In genomic region chr2:4918860-4919739, GRCm38 (mm10) we compare ENCODE assay signal across 8 mouse cellular contexts. TPM values are rescaled to one million over a fixed set of nuclear protein-coding genes. Genes with fewer than 3 reads are reported as not detected.
DNase-seq lines count a peak whose midpoint lies in the region; ATAC-seq and TF ChIP-seq lines count a peak whose summit lies in the region.

TSS of gene Phyh (plus strand) at chr2:4919019.

- peak within 1 kb of the TSS; percentile 90 for H3K9ac ChIP-seq in heart, embryonic 13.5 days
- peak within 1 kb of the TSS; percentile 69 for H3K9ac ChIP-seq in kidney, postnatal 0 days (ENCODE audit: low read depth, low read length)
- H3K9ac ChIP-seq in liver, adult 2 months (ENCODE audit: low read depth, low read length): peak within 1 kb of the TSS; percentile 86

- DNase-seq in CD4-positive helper T cell, adult 2 months (ENCODE audit: low read depth, low spot score): peak; percentile 87
- DNase-seq in c-Kit-negative CD71-positive TER-119-positive erythroid progenitor cells, embryonic 14.5 days (ENCODE audit: low read depth, low spot score): peak; percentile 37
- peak; percentile 53 for DNase-seq in fibroblast of lung, adult 2 months (ENCODE audit: low read depth)
- DNase-seq in kidney, postnatal 0 days (ENCODE audit: low spot score): peak; percentile 94
- peak; percentile 92 for DNase-seq in liver, adult 2 months (ENCODE audit: extremely low read depth, low read depth, low spot score)
- peak; percentile 87 to 88 for DNase-seq in spleen, postnatal 36 days (ENCODE audit: low spot score in 2 of 2)

- WGBS in heart, embryonic 13.5 days: 4% methylated on average over 35 of the region's 35 CpGs
- WGBS in kidney, postnatal 0 days: 9% methylated on average over 35 of the region's 35 CpGs
- 3% methylated on average over 35 of the region's 35 CpGs for WGBS in liver, adult 2 months

- TF ChIP-seq POLR2A in liver, adult 2 months (IDR thresholded peaks at IDR 0.05; ENCODE audit: extremely low read depth, insufficient read depth, low read length): peak; percentile 97

- H3K27me3 ChIP-seq in heart, embryonic 13.5 days (replicated peaks): no peaks in the 10 kb centered on the region
- H3K27me3 ChIP-seq in kidney, postnatal 0 days (ENCODE audit: insufficient read depth, low read length): no peaks in the 10 kb centered on the region
- no peaks in the 10 kb centered on the region for H3K27me3 ChIP-seq in liver, adult 2 months (ENCODE audit: control insufficient read depth, insufficient read depth, low read length)

- peaks cover 6% of the 10 kb centered on the region; the same call in 1 of the 2 replicates for H3K79me2 ChIP-seq in liver, adult 2 months (ENCODE audit: control insufficient read depth, insufficient read depth, low read length)

- peaks cover 7% of the 10 kb centered on the region for H3K36me3 ChIP-seq in heart, embryonic 13.5 days
- no peaks in the 10 kb centered on the region for H3K36me3 ChIP-seq in kidney, postnatal 0 days (ENCODE audit: insufficient read depth, low read length)
- peaks cover 8% of the 10 kb centered on the region; the same call in 1 of the 2 replicates for H3K36me3 ChIP-seq in liver, adult 2 months (ENCODE audit: control insufficient read depth, insufficient read depth, low read length)

- TF ChIP-seq CTCF in kidney, postnatal 0 days (IDR thresholded peaks at IDR 0.05; ENCODE audit: low read depth): peak; percentile 56
- peak; percentile 40; the same call in 1 of the 2 replicates for TF ChIP-seq CTCF in liver, adult 2 months (IDR thresholded peaks at IDR 0.05; ENCODE audit: low read depth, low read length)

- peak within 1 kb of the TSS; percentile 88 for H3K27ac ChIP-seq in heart, embryonic 13.5 days (replicated peaks)
- peak within 1 kb of the TSS; percentile 63 for H3K27ac ChIP-seq in kidney, postnatal 0 days
- peak within 1 kb of the TSS; percentile 94 for H3K27ac ChIP-seq in liver, adult 2 months (replicated peaks; ENCODE audit: insufficient read depth, low read depth, low read length)

- peak within 1 kb of the TSS; percentile 91 for H3K4me2 ChIP-seq in heart, embryonic 13.5 days
- peak within 1 kb of the TSS; percentile 58 for H3K4me2 ChIP-seq in kidney, postnatal 0 days (ENCODE audit: low read length)

- H3K4me3 ChIP-seq in heart, embryonic 13.5 days: peak within 1 kb of the TSS; percentile 77
- H3K4me3 ChIP-seq in kidney, postnatal 0 days (replicated peaks; ENCODE audit: low read depth, low read length): peak within 1 kb of the TSS; percentile 49
- peak within 1 kb of the TSS; percentile 76 for H3K4me3 ChIP-seq in liver, adult 2 months (ENCODE audit: insufficient read depth, low read depth, low read length)

- H3K4me1 ChIP-seq in heart, embryonic 13.5 days: peaks cover 18% of the 10 kb centered on the region
- H3K4me1 ChIP-seq in kidney, postnatal 0 days (replicated peaks; ENCODE audit: insufficient read depth, low read length): peaks cover 7% of the 10 kb centered on the region; the same call in 1 of the 2 replicates
- H3K4me1 ChIP-seq in liver, adult 2 months (ENCODE audit: control insufficient read depth, insufficient read depth, low read length): peaks cover 13% of the 10 kb centered on the region

- no peaks in the 10 kb centered on the region for H3K9me3 ChIP-seq in heart, embryonic 13.5 days
- H3K9me3 ChIP-seq in kidney, postnatal 0 days (replicated peaks; ENCODE audit: low read length): no peaks in the 10 kb centered on the region

- ATAC-seq in heart, embryonic 13.5 days (ENCODE audit: extremely low read depth, insufficient number of reproducible peaks, low FRiP score, low TSS enrichment): peak; percentile 91
- peak; percentile 91 for ATAC-seq in kidney, postnatal 0 days (replicated peaks; ENCODE audit: low FRiP score, low read depth)
- peak; percentile 76 for ATAC-seq in monocyte, adult 5-6 weeks (replicated peaks; ENCODE audit: insufficient number of reproducible peaks, low FRiP score, low TSS enrichment, poor library complexity, severe bottlenecking)

RNA-seq across cellular contexts. Expression of gene Phyh, which starts in this region (rescaled TPM):
- 134 and 148 TPM in 2 replicates for polyA plus RNA-seq in heart, embryonic 13.5 days (2015; fragmentation: Nextera tagmentation; extraction: Ambion mirVana)
- polyA plus RNA-seq in kidney, postnatal 0 days (2015; fragmentation: Nextera tagmentation; extraction: Ambion mirVana): 159 and 164 TPM in 2 replicates
- 1,236 and 1,280 TPM in 2 replicates for total RNA-seq in liver, adult 2 months (2014; rRNA removed)
- 856 and 1,051 TPM in 2 replicates for polyA plus RNA-seq in liver, adult 2 months (2012; rRNA removed)
- 80.2 to 110 TPM (median 109 TPM) in 3 replicates for total RNA-seq in monocyte, adult 5-6 weeks (2017)

Comparison
In these comparisons a context has a peak if more than half of its experiments do, and no peak if none do; other contexts are left out.
1. Peak in every context shown above with its lines: DNase-seq, ATAC-seq, H3K4me3 ChIP-seq and H3K27ac ChIP-seq.
2. RNA of gene Phyh (total RNA-seq): 1,236 to 1,280 TPM in liver, adult 2 months; 80.2 to 110 TPM in monocyte, adult 5-6 weeks; every median in the first group is over 10 times any median in the second.
3. DNase-seq: peak in every context shown above with its lines; median percentile 94 in kidney, postnatal 0 days; 92 in liver, adult 2 months; 88 in spleen, postnatal 36 days; 87 in CD4-positive helper T cell, adult 2 months; 53 in fibroblast of lung, adult 2 months; 37 in c-Kit-negative CD71-positive TER-119-positive erythroid progenitor cells, embryonic 14.5 days.